Mouse (Mus musculus): ENCODE results near the gene Olfr171.
"Not testable (repeated sequence)": the region's sequence is repeated elsewhere in the genome, so short reads cannot be mapped to it uniquely, and the experiment has no call there.

Gene Olfr171

GRCm38 (mm10) chr16:19629816-19630215 is at the start of gene Olfr171:
Gene Olfr171, minus strand, starts transcription at chr16:19629916.
- no peak for DNase-seq

- no peak for DNase-seq
Observed at GRCm38 (mm10) chr16:19670768-19671357, 41.1 kb upstream of the Olfr171 start.

GRCm38 (mm10) chr16:19666312-19666711 is 36.6 kb upstream of the Olfr171 start:
- DNase-seq, result no peak

- DNase-seq, result not testable (repeated sequence)
Observed at GRCm38 (mm10) chr16:19611782-19612181, 17.9 kb downstream of the Olfr171 start, which contains the start of gene Olfr170. Gene Olfr170, minus strand, starts transcription at chr16:19611882.

GRCm38 (mm10) chr16:19603166-19603565 is 26.6 kb downstream of the Olfr171 start:
- no peak for DNase-seq

Measured in cerebellum, adult 11 months (tissue).